ENCODE assay signal across 46 mouse cellular contexts in the genomic region with DNA sequence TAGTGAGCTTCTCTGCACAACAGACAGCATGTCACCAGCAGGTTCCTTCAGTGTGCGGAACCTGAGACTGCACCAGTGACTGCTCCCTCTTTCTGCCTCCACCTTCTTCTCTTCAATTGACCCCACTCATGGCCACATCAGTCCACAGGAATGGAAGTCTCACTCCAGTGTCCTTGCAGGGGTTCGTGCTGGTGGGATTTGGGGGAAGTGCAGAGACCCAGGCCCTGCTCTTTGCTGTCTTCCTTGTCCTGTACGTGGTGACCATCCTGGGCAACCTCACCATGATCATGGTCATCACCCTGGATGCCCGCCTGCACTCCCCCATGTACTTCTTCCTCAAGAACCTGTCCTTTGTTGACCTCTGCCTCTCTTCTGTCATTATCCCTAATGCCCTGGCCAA. TPM values are rescaled to one million over a fixed set of nuclear protein-coding genes. Genes with fewer than 3 reads are reported as not detected.
"Had no signal": no experiment of that assay in that cellular context is flagged by ENCODE, and none has a peak within 500 bp of the region (broad histone marks: within the 10 kb centered on the region; RNA-seq: fewer than 3 reads in every experiment).

No protein-coding gene starts in this region.

- H3K4me1 ChIP-seq: limb, embryonic 12.5 days; limb, embryonic 13.5 days; limb, embryonic 15.5 days; liver, embryonic 12.5 days; liver, embryonic 13.5 days; liver, embryonic 15.5 days; lung, embryonic 15.5 days; midbrain, embryonic 10.5 days; midbrain, embryonic 12.5 days; midbrain, embryonic 13.5 days; midbrain, embryonic 15.5 days had no signal

- H3K4me3 ChIP-seq: limb, embryonic 12.5 days; limb, embryonic 13.5 days; limb, embryonic 15.5 days; liver, embryonic 12.5 days; liver, embryonic 13.5 days; liver, embryonic 15.5 days; lung, embryonic 15.5 days; megakaryocyte, embryonic 14.5 days; midbrain, embryonic 10.5 days; midbrain, embryonic 12.5 days; midbrain, embryonic 13.5 days; midbrain, embryonic 15.5 days; myocyte had no signal

- ATAC-seq: liver, embryonic 12.5 days; liver, postnatal 0 days; lung, postnatal 0 days; midbrain, embryonic 13.5 days; midbrain, embryonic 15.5 days; midbrain, embryonic 16.5 days had no signal

- H3K9ac ChIP-seq: limb, embryonic 12.5 days; limb, embryonic 13.5 days; limb, embryonic 15.5 days; liver, embryonic 12.5 days; liver, embryonic 13.5 days; liver, embryonic 14.5 days; liver, embryonic 15.5 days; liver, postnatal 0 days; lung, embryonic 14.5 days; lung, embryonic 15.5 days; midbrain, embryonic 12.5 days; midbrain, embryonic 13.5 days; midbrain, embryonic 15.5 days had no signal

- H3K27me3 ChIP-seq: limb, embryonic 15.5 days; liver, embryonic 13.5 days; liver, embryonic 15.5 days; lung, embryonic 15.5 days had no signal

- H3K27ac ChIP-seq: limb, embryonic 12.5 days; limb, embryonic 13.5 days; limb, embryonic 15.5 days; liver, embryonic 12.5 days; liver, embryonic 13.5 days; liver, embryonic 14.5 days; liver, embryonic 15.5 days; lung, embryonic 15.5 days; macrophage; midbrain, embryonic 10.5 days; midbrain, embryonic 12.5 days; midbrain, embryonic 13.5 days; midbrain, embryonic 15.5 days had no signal

- H3K9me3 ChIP-seq: limb, embryonic 12.5 days; limb, embryonic 13.5 days; limb, embryonic 15.5 days; liver, embryonic 12.5 days; liver, embryonic 13.5 days; liver, embryonic 15.5 days; lung, embryonic 15.5 days; midbrain, embryonic 12.5 days; midbrain, embryonic 13.5 days; midbrain, embryonic 15.5 days had no signal

- H3K4me2 ChIP-seq: limb, embryonic 12.5 days; limb, embryonic 13.5 days; limb, embryonic 15.5 days; liver, embryonic 11.5 days; liver, embryonic 12.5 days; liver, embryonic 13.5 days; liver, embryonic 15.5 days; lung, embryonic 14.5 days; lung, embryonic 15.5 days; midbrain, embryonic 11.5 days; midbrain, embryonic 12.5 days; midbrain, embryonic 13.5 days; midbrain, embryonic 15.5 days had no signal

- DNase-seq: left cerebral cortex, postnatal 4 days; liver; liver, embryonic 13.5 days; liver, postnatal 0 days; lung, adult 18-20 months; lung, adult 2 months; lung, embryonic 14.5 days; lung, postnatal 10 days; lung, postnatal 14 days; lung, postnatal 36 days; lung, postnatal 4 days; midbrain, embryonic 14.5 days had no signal

- H3K36me3 ChIP-seq: limb, embryonic 12.5 days; limb, embryonic 13.5 days; limb, embryonic 15.5 days; liver, embryonic 12.5 days; liver, embryonic 13.5 days; liver, embryonic 15.5 days; lung, embryonic 15.5 days; midbrain, embryonic 10.5 days; midbrain, embryonic 12.5 days; midbrain, embryonic 13.5 days; midbrain, embryonic 15.5 days had no signal

RNA-seq across cellular contexts. Expression of a gene that starts 2.1 kb away (rescaled TPM):
- total RNA-seq: left cerebral cortex, adult 8-10 months; left cerebral cortex, postnatal 10 days; left cerebral cortex, postnatal 14 days; left cerebral cortex, postnatal 25 days; left cerebral cortex, postnatal 36 days; left cerebral cortex, postnatal 4 days; liver, adult 2 months; megakaryocyte progenitor cell, adult 5-6 weeks; megakaryocyte, adult 5-6 weeks; megakaryocyte-erythroid progenitor cell, adult 5-6 weeks; midbrain, postnatal 0 days; monocyte, adult 5-6 weeks had no signal
- polyA plus RNA-seq: limb, embryonic 11.5 days; limb, embryonic 12.5 days; limb, embryonic 13.5 days; limb, embryonic 14.5 days; limb, embryonic 15.5 days; liver, adult 2 months; liver, embryonic 11.5 days; liver, embryonic 12.5 days; liver, embryonic 13.5 days; liver, embryonic 14.5 days; liver, embryonic 15.5 days; liver, embryonic 16.5 days; liver, postnatal 0 days; lung, adult 2 months; lung, embryonic 14.5 days; lung, embryonic 15.5 days; lung, embryonic 16.5 days; lung, postnatal 0 days; macrophage; midbrain, embryonic 10.5 days; midbrain, embryonic 11.5 days; midbrain, embryonic 12.5 days; midbrain, embryonic 13.5 days; midbrain, embryonic 14.5 days; midbrain, embryonic 15.5 days; midbrain, embryonic 16.5 days; midbrain, postnatal 0 days; myocyte; neural tube, embryonic 11.5 days had no signal

RNA-seq across cellular contexts. Expression of a gene that starts 9.9 kb away (rescaled TPM):
- total RNA-seq: left cerebral cortex, adult 8-10 months; left cerebral cortex, postnatal 10 days; left cerebral cortex, postnatal 14 days; left cerebral cortex, postnatal 25 days; left cerebral cortex, postnatal 36 days; left cerebral cortex, postnatal 4 days; liver, adult 2 months; megakaryocyte progenitor cell, adult 5-6 weeks; megakaryocyte, adult 5-6 weeks; megakaryocyte-erythroid progenitor cell, adult 5-6 weeks; midbrain, postnatal 0 days; monocyte, adult 5-6 weeks had no signal
- polyA plus RNA-seq: limb, embryonic 11.5 days; limb, embryonic 12.5 days; limb, embryonic 13.5 days; limb, embryonic 14.5 days; limb, embryonic 15.5 days; liver, adult 2 months; liver, embryonic 11.5 days; liver, embryonic 12.5 days; liver, embryonic 13.5 days; liver, embryonic 14.5 days; liver, embryonic 15.5 days; liver, embryonic 16.5 days; liver, postnatal 0 days; lung, adult 2 months; lung, embryonic 14.5 days; lung, embryonic 15.5 days; lung, embryonic 16.5 days; lung, postnatal 0 days; macrophage; midbrain, embryonic 10.5 days; midbrain, embryonic 14.5 days; midbrain, embryonic 15.5 days; midbrain, embryonic 16.5 days; midbrain, postnatal 0 days; myocyte; neural tube, embryonic 11.5 days had no signal

RNA-seq across cellular contexts. Expression of a gene that starts 13.5 kb away (rescaled TPM):
- total RNA-seq: left cerebral cortex, adult 8-10 months; left cerebral cortex, postnatal 10 days; left cerebral cortex, postnatal 14 days; left cerebral cortex, postnatal 25 days; left cerebral cortex, postnatal 36 days; left cerebral cortex, postnatal 4 days; liver, adult 2 months; megakaryocyte progenitor cell, adult 5-6 weeks; megakaryocyte, adult 5-6 weeks; megakaryocyte-erythroid progenitor cell, adult 5-6 weeks; midbrain, postnatal 0 days; monocyte, adult 5-6 weeks had no signal
- polyA plus RNA-seq: limb, embryonic 11.5 days; limb, embryonic 12.5 days; limb, embryonic 13.5 days; limb, embryonic 14.5 days; limb, embryonic 15.5 days; liver, adult 2 months; liver, embryonic 11.5 days; liver, embryonic 12.5 days; liver, embryonic 13.5 days; liver, embryonic 14.5 days; liver, embryonic 15.5 days; liver, embryonic 16.5 days; liver, postnatal 0 days; lung, adult 2 months; lung, embryonic 14.5 days; lung, embryonic 15.5 days; lung, embryonic 16.5 days; lung, postnatal 0 days; macrophage; midbrain, embryonic 10.5 days; midbrain, embryonic 11.5 days; midbrain, embryonic 12.5 days; midbrain, embryonic 13.5 days; midbrain, embryonic 14.5 days; midbrain, embryonic 15.5 days; midbrain, embryonic 16.5 days; midbrain, postnatal 0 days; myocyte; neural tube, embryonic 11.5 days had no signal

RNA-seq across cellular contexts. Expression of a gene that starts 22.1 kb away (rescaled TPM):
- total RNA-seq: left cerebral cortex, adult 8-10 months; left cerebral cortex, postnatal 10 days; left cerebral cortex, postnatal 14 days; left cerebral cortex, postnatal 25 days; left cerebral cortex, postnatal 36 days; left cerebral cortex, postnatal 4 days; liver, adult 2 months; megakaryocyte progenitor cell, adult 5-6 weeks; megakaryocyte, adult 5-6 weeks; megakaryocyte-erythroid progenitor cell, adult 5-6 weeks; midbrain, postnatal 0 days; monocyte, adult 5-6 weeks had no signal
- polyA plus RNA-seq: limb, embryonic 11.5 days; limb, embryonic 12.5 days; limb, embryonic 13.5 days; limb, embryonic 14.5 days; limb, embryonic 15.5 days; liver, adult 2 months; liver, embryonic 11.5 days; liver, embryonic 12.5 days; liver, embryonic 13.5 days; liver, embryonic 14.5 days; liver, embryonic 15.5 days; liver, embryonic 16.5 days; liver, postnatal 0 days; lung, adult 2 months; lung, embryonic 14.5 days; lung, embryonic 15.5 days; lung, embryonic 16.5 days; lung, postnatal 0 days; macrophage; midbrain, embryonic 10.5 days; midbrain, embryonic 11.5 days; midbrain, embryonic 12.5 days; midbrain, embryonic 13.5 days; midbrain, embryonic 14.5 days; midbrain, embryonic 15.5 days; midbrain, embryonic 16.5 days; midbrain, postnatal 0 days; myocyte; neural tube, embryonic 11.5 days had no signal
